Mouse (Mus musculus): ENCODE measurements around the gene Tango6.
"Not testable (repeated sequence)": the region's sequence is repeated elsewhere in the genome, so short reads cannot be mapped to it uniquely, and the experiment has no call there.

Gene Tango6

GRCm38 (mm10) chr8:106872454-106873034, 189.7 kb downstream of the Tango6 start:
- no peak for DNase-seq (ENCODE audit: low spot score in 2 of 2)

GRCm38 (mm10) chr8:106880121-106880707, 197.3 kb downstream of the Tango6 start:
- DNase-seq (ENCODE audit: low spot score in 2 of 2) = no peak

- DNase-seq (ENCODE audit: low spot score in 2 of 2) = not testable (repeated sequence)
Observed at GRCm38 (mm10) chr8:106884094-106884493, 201.2 kb downstream of the Tango6 start.

GRCm38 (mm10) chr8:106884826-106885400, 202.0 kb downstream of the Tango6 start:
- DNase-seq (ENCODE audit: low spot score in 2 of 2) = not testable (repeated sequence)

- peak; percentile 55 to 87 for DNase-seq (ENCODE audit: low spot score in 2 of 2)
Observed at GRCm38 (mm10) chr8:106887336-106888189, 204.7 kb downstream of the Tango6 start.

GRCm38 (mm10) chr8:106888803-106889202, 205.9 kb downstream of the Tango6 start:
- DNase-seq (ENCODE audit: low spot score in 2 of 2) = no peak

- peak; percentile 22 to 35 for DNase-seq (ENCODE audit: low spot score in 2 of 2)
Observed at GRCm38 (mm10) chr8:106892210-106892805, 209.4 kb downstream of the Tango6 start.

GRCm38 (mm10) chr8:106892806-106893451, 210.1 kb downstream of the Tango6 start:
- DNase-seq (ENCODE audit: low spot score in 2 of 2) = no peak

GRCm38 (mm10) chr8:106893481-106894156, 210.8 kb downstream of the Tango6 start, which contains the start of gene Utp4:
Gene Utp4 (plus strand): TSS chr8:106893636.
- DNase-seq (ENCODE audit: low spot score in 2 of 2) = peak; percentile 82 to 91

GRCm38 (mm10) chr8:106899473-106899872, 216.6 kb downstream of the Tango6 start:
- no peak for DNase-seq (ENCODE audit: low spot score in 2 of 2)
